Mouse (Mus musculus) G1E (cell line): ENCODE data around the gene Ccnk.

ENCODE experiments used
- CTCF ChIP-seq: IDR thresholded peaks from 2 replicates; pipeline ENCODE4 v1.5.1; 2012; ENCODE audit warnings: low read depth, low read length, inconsistent platforms, mixed read lengths
- GATA1 ChIP-seq: IDR thresholded peaks from 2 replicates; pipeline ENCODE4 v1.6.1; 2012; ENCODE audit warnings: borderline replicate concordance, low read length, inconsistent platforms, mixed read lengths
- GATA2 ChIP-seq: IDR thresholded peaks from 2 replicates; pipeline ENCODE4 v1.6.1; 2012; ENCODE audit warnings: low read depth, low read length, inconsistent platforms, borderline replicate concordance
- TAL1 ChIP-seq: conservative IDR thresholded peaks from 2 replicates; pipeline ENCODE4 v1.6.1; 2012; ENCODE audit warnings: low read depth, low read length, inconsistent platforms, mixed read lengths

DNA sequence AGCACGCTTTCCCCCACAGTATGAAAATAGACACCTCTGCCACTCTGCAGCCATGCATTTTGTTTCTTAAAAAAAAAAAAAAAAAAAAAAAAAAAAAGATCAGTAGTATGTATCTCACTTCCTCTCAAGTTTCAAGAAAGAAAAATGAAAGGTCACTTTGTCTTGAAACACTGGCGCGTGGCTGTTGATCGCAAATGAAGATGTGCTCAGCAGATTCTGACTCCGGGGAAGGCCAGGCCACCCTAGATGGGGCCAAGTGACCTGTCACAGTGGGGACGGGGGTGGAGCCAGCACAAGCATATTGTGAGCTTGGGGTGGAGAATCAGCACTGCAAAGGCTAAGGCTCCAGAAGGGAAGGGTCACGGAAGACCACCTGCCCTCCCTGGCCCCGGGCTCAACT is 24.5 kb downstream of the Ccnk start:
- TF ChIP-seq TAL1 = no peak
- TF ChIP-seq CTCF = no peak
- TF ChIP-seq GATA1 = no peak
- TF ChIP-seq GATA2 = no peak
